ENCODE assay signal across 8 mouse cellular contexts in the genomic region with DNA sequence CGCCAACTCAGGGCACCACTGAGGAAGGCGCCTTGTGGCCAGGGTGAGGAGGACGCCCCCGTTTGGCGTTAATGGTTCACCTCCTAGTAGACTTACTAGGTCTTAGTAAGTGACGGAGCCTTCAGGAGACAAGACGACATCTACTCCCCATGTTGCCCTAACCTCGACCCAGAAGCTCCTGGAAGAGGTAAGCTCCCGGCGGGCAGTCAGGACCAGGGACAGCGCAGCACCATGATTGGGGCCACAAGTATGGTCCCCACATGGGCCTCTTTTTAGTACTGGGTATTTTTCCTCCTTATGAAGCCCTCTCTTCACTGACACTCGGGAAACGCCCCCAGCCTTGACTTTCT. TPM values are rescaled to one million over a fixed set of nuclear protein-coding genes. Genes with fewer than 3 reads are reported as not detected.
DNase-seq lines count a peak whose midpoint lies in the region; ATAC-seq and TF ChIP-seq lines count a peak whose summit lies in the region.

No protein-coding gene starts in this region.

- no peaks in the 10 kb centered on the region for H3K79me2 ChIP-seq in heart, adult 2 months (replicated peaks; ENCODE audit: control insufficient read depth, insufficient read depth, low read length)

- peak overlapping the region; percentile 49 for H3K27ac ChIP-seq in heart, adult 2 months
- no peak overlapping the region for H3K27ac ChIP-seq in liver, embryonic 12.5 days

- DNase-seq in heart, adult 2 months = peak; percentile 32 to 52
- DNase-seq in heart, postnatal 25 days (ENCODE audit: low spot score) = no peak
- peak; percentile 36 to 49 for DNase-seq in heart, postnatal 36 days

- peak overlapping the region; percentile 87 for H3K4me2 ChIP-seq in liver, embryonic 12.5 days

- ATAC-seq in activated CD4-positive, CD25-positive, alpha-beta regulatory T cell, adult 4 months = peak; percentile 4
- no peak for ATAC-seq in liver, embryonic 12.5 days
- peak; percentile 13; the same call in 1 of the 2 replicates for ATAC-seq in neutrophil, adult 5-6 weeks (ENCODE audit: extremely low read depth, insufficient number of reproducible peaks, low FRiP score, poor library complexity, severe bottlenecking)
- ATAC-seq in frontal cortex, adult (ENCODE audit: low TSS enrichment) = no peak
- ATAC-seq in erythroblast, adult 5-6 weeks (replicated peaks; ENCODE audit: low FRiP score, poor library complexity, severe bottlenecking) = no peak

- H3K4me1 ChIP-seq in heart, adult 2 months (ENCODE audit: control insufficient read depth, insufficient read depth, low read length) = peaks cover 6% of the 10 kb centered on the region
- H3K4me1 ChIP-seq in liver, embryonic 12.5 days = peaks cover 22% of the 10 kb centered on the region

- TF ChIP-seq EP300 in heart, adult 2 months (IDR thresholded peaks at IDR 0.05; ENCODE audit: insufficient read depth, low read depth, low read length) = no peak

- no peaks in the 10 kb centered on the region for H3K9me3 ChIP-seq in liver, embryonic 12.5 days (replicated peaks)

- intact Hi-C loops in heart, adult 2 months (cut with DNase I) = no loop called here
- intact Hi-C loops in heart, postnatal 25 days (cut with DNase I) = no loop called here
- intact Hi-C loops in heart, postnatal 36 days (cut with DNase I) = loop anchor here (2.0 kb wide), 1 partner anchor 21 kb away; a partner anchor contains a TSS

- no peaks in the 10 kb centered on the region for H3K27me3 ChIP-seq in heart, adult 2 months (ENCODE audit: control insufficient read depth, insufficient read depth, low read length)
- peaks cover 65% of the 10 kb centered on the region for H3K27me3 ChIP-seq in liver, embryonic 12.5 days (replicated peaks)

- 0 out of 2 replicates have a peak, but pooled peaks have one; percentile 8 for TF ChIP-seq CTCF in heart, adult 2 months (IDR thresholded peaks at IDR 0.05)

- TF ChIP-seq POLR2A in heart, adult 2 months (IDR thresholded peaks at IDR 0.05; ENCODE audit: insufficient read depth, low read depth, low read length) = no peak

- peak overlapping the region; percentile 80 for H3K4me3 ChIP-seq in heart, adult 2 months
- H3K4me3 ChIP-seq in liver, embryonic 12.5 days = peak overlapping the region; percentile 64; the same call in 1 of the 2 replicates

- no peak overlapping the region for H3K9ac ChIP-seq in heart, adult 2 months (ENCODE audit: low read depth, low read length)
- H3K9ac ChIP-seq in liver, embryonic 12.5 days = no peak overlapping the region

- no peaks in the 10 kb centered on the region for H3K36me3 ChIP-seq in heart, adult 2 months (ENCODE audit: control insufficient read depth, insufficient read depth, low read length)
- H3K36me3 ChIP-seq in liver, embryonic 12.5 days = peaks cover 7% of the 10 kb centered on the region

- 10% methylated on average over 13 of the region's 13 CpGs for WGBS in heart, adult 2 months
- 3% methylated on average over 13 of the region's 13 CpGs for WGBS in liver, embryonic 12.5 days (ENCODE audit: insufficient replicate concordance)

RNA-seq across cellular contexts. Expression of a gene that starts 0.6 kb away (rescaled TPM):
- 1 to 10 TPM; 1.9 to 2.0 TPM for total RNA-seq in heart, adult 2 months (2021)
- polyA plus RNA-seq in heart, adult 2 months (2012; rRNA removed) = 4.7 and 5.2 TPM in 2 replicates
- total RNA-seq in heart, postnatal 25 days (2021) = 1 to 10 TPM; 1.4 to 2.1 TPM
- polyA plus RNA-seq in activated CD4-positive, CD25-positive, alpha-beta regulatory T cell, adult 4 months (2017; shearing (Covaris generic)) = 10 to 100 TPM; 21.2 to 22.5 TPM
- 1 to 10 TPM; 1.7 to 2.0 TPM for total RNA-seq in heart, postnatal 36 days (2021)
- polyA plus RNA-seq in liver, embryonic 12.5 days (2016; fragmentation: Nextera tagmentation; extraction: Ambion mirVana) = 1.8 TPM in 2 replicates
- 47.4 and 48.7 TPM in 2 replicates for total RNA-seq in neutrophil, adult 5-6 weeks (2017)
- not detected in 2 replicates for total RNA-seq in erythroblast, adult 5-6 weeks (2015; ENCODE audit: low replicate concordance)
- total RNA-seq in erythroblast, adult 5-6 weeks (2017; ENCODE audit: low replicate concordance) = 0.17 TPM in 1 of 2 replicates, not detected in the other

RNA-seq across cellular contexts. Expression of a gene that starts 9.5 kb away (rescaled TPM):
- total RNA-seq in heart, adult 2 months (2021) = 10 to 100 TPM; 20.7 to 21.1 TPM
- 30.5 and 43.2 TPM in 2 replicates for polyA plus RNA-seq in heart, adult 2 months (2012; rRNA removed)
- total RNA-seq in heart, postnatal 25 days (2021) = 10 to 100 TPM; 20.1 to 22.3 TPM
- 1 to 10 TPM; 1.1 to 2.1 TPM for polyA plus RNA-seq in activated CD4-positive, CD25-positive, alpha-beta regulatory T cell, adult 4 months (2017; shearing (Covaris generic))
- total RNA-seq in heart, postnatal 36 days (2021) = 10 to 100 TPM; 21.5 to 23.7 TPM
- 2.3 and 2.7 TPM in 2 replicates for polyA plus RNA-seq in liver, embryonic 12.5 days (2016; fragmentation: Nextera tagmentation; extraction: Ambion mirVana)
- total RNA-seq in neutrophil, adult 5-6 weeks (2017) = 6.9 and 9.0 TPM in 2 replicates
- total RNA-seq in erythroblast, adult 5-6 weeks (2015; ENCODE audit: low replicate concordance) = not detected in 2 replicates
- not detected in 2 replicates for total RNA-seq in erythroblast, adult 5-6 weeks (2017; ENCODE audit: low replicate concordance)

RNA-seq across cellular contexts. Expression of a gene that starts 21.5 kb away (rescaled TPM):
- 1 to 10 TPM; 6.3 to 7.6 TPM for total RNA-seq in heart, adult 2 months (2021)
- polyA plus RNA-seq in heart, adult 2 months (2012; rRNA removed) = 19.5 and 23.1 TPM in 2 replicates
- 1 to 10 TPM; 7.4 to 8.3 TPM for total RNA-seq in heart, postnatal 25 days (2021)
- polyA plus RNA-seq in activated CD4-positive, CD25-positive, alpha-beta regulatory T cell, adult 4 months (2017; shearing (Covaris generic)) = 10 to 100 TPM; 14.3 to 16.1 TPM
- 1 to 10 TPM; 7.1 to 7.4 TPM for total RNA-seq in heart, postnatal 36 days (2021)
- 12.8 and 15.3 TPM in 2 replicates for polyA plus RNA-seq in liver, embryonic 12.5 days (2016; fragmentation: Nextera tagmentation; extraction: Ambion mirVana)
- total RNA-seq in neutrophil, adult 5-6 weeks (2017) = 53.8 and 58.4 TPM in 2 replicates
- total RNA-seq in erythroblast, adult 5-6 weeks (2015; ENCODE audit: low replicate concordance) = 1.5 TPM in 1 of 2 replicates, not detected in the other
- total RNA-seq in erythroblast, adult 5-6 weeks (2017; ENCODE audit: low replicate concordance) = 1.7 and 2.5 TPM in 2 replicates

RNA-seq across cellular contexts. Expression of a gene that starts 27.1 kb away (rescaled TPM):
- total RNA-seq in heart, adult 2 months (2021) = 1 to 10 TPM; 7.3 to 8.7 TPM
- polyA plus RNA-seq in heart, adult 2 months (2012; rRNA removed) = 16.2 and 18.7 TPM in 2 replicates
- total RNA-seq in heart, postnatal 25 days (2021) = 1 to 10 TPM; 8.8 to 9.4 TPM
- polyA plus RNA-seq in activated CD4-positive, CD25-positive, alpha-beta regulatory T cell, adult 4 months (2017; shearing (Covaris generic)) = 10 to 100 TPM; 12.6 to 13.2 TPM
- 1 to 10 TPM; 8.6 to 8.8 TPM for total RNA-seq in heart, postnatal 36 days (2021)
- polyA plus RNA-seq in liver, embryonic 12.5 days (2016; fragmentation: Nextera tagmentation; extraction: Ambion mirVana) = 11.8 and 12.7 TPM in 2 replicates
- 47.3 and 49.6 TPM in 2 replicates for total RNA-seq in neutrophil, adult 5-6 weeks (2017)
- 7.3 and 13.8 TPM in 2 replicates for total RNA-seq in erythroblast, adult 5-6 weeks (2015; ENCODE audit: low replicate concordance)
- total RNA-seq in erythroblast, adult 5-6 weeks (2017; ENCODE audit: low replicate concordance) = 15.3 and 21.2 TPM in 2 replicates

RNA-seq across cellular contexts. Expression of a gene that starts 30.6 kb away (rescaled TPM):
- 10 to 100 TPM; 75.7 to 93.5 TPM for total RNA-seq in heart, adult 2 months (2021)
- 92.3 and 121 TPM in 2 replicates for polyA plus RNA-seq in heart, adult 2 months (2012; rRNA removed)
- 10 to 100 TPM; 81.5 to 86.1 TPM for total RNA-seq in heart, postnatal 25 days (2021)
- polyA plus RNA-seq in activated CD4-positive, CD25-positive, alpha-beta regulatory T cell, adult 4 months (2017; shearing (Covaris generic)) = 1 to 10 TPM; 1.0 to 2.1 TPM
- 100 to 1,000 TPM in 1 of 2 experiments, 10 to 100 TPM in 1; 92.4 to 100 TPM for total RNA-seq in heart, postnatal 36 days (2021)
- polyA plus RNA-seq in liver, embryonic 12.5 days (2016; fragmentation: Nextera tagmentation; extraction: Ambion mirVana) = 38.5 and 38.8 TPM in 2 replicates
- 15.7 and 18.9 TPM in 2 replicates for total RNA-seq in neutrophil, adult 5-6 weeks (2017)
- total RNA-seq in erythroblast, adult 5-6 weeks (2015; ENCODE audit: low replicate concordance) = 9.6 and 14.2 TPM in 2 replicates
- 4.9 and 6.9 TPM in 2 replicates for total RNA-seq in erythroblast, adult 5-6 weeks (2017; ENCODE audit: low replicate concordance)

Comparison
In these comparisons a context has a peak if more than half of its experiments do, and no peak if none do; other contexts are left out.
1. ATAC-seq: peak in activated CD4-positive, CD25-positive, alpha-beta regulatory T cell, adult 4 months (single experiment) and neutrophil, adult 5-6 weeks (single experiment); none in liver, embryonic 12.5 days (single experiment), frontal cortex, adult (single experiment) and erythroblast, adult 5-6 weeks (single experiment).
2. RNA of a gene that starts 0.6 kb away (total RNA-seq): 47.4 to 48.7 TPM in neutrophil, adult 5-6 weeks; 1.4 to 2.1 TPM in heart, postnatal 25 days, 1.9 to 2.0 TPM in heart, adult 2 months, 1.7 to 2.0 TPM in heart, postnatal 36 days and 0.17 TPM in erythroblast, adult 5-6 weeks; every median in the first group is over 10 times any median in the second.